In genomic region chr11:120945266-120945665, GRCm38 (mm10) we compare ENCODE assay signal across 25 mouse cellular contexts.
"Had no signal": no experiment of that assay in that cellular context is flagged by ENCODE, and none has a peak within 500 bp of the region (broad histone marks: within the 10 kb centered on the region; RNA-seq: fewer than 3 reads in every experiment).

No protein-coding gene starts in this region.

- ATAC-seq: hindbrain, postnatal 0 days; intestine, embryonic 16.5 days; liver, embryonic 12.5 days had no signal

- DNase-seq: heart, adult 11 months; heart, adult 2 months; heart, postnatal 14 days; heart, postnatal 36 days; kidney, adult 11 months; kidney, adult 2 months; kidney, adult 9 months; kidney, postnatal 14 days; kidney, postnatal 36 days; layer of hippocampus, adult 9-11 months; layer of hippocampus, postnatal 36 days; left cerebral cortex, postnatal 4 days had no signal

- H3K27ac ChIP-seq: heart, adult 2 months; heart, embryonic 13.5 days; heart, embryonic 15.5 days; hindbrain, embryonic 13.5 days; hindbrain, embryonic 15.5 days; hindbrain, postnatal 0 days; kidney, embryonic 15.5 days; kidney, postnatal 0 days; limb, embryonic 13.5 days; limb, embryonic 15.5 days; liver, embryonic 12.5 days; liver, embryonic 14.5 days had no signal

- H3K4me3 ChIP-seq: heart, adult 2 months; heart, embryonic 13.5 days; heart, embryonic 15.5 days; hindbrain, embryonic 13.5 days; hindbrain, embryonic 15.5 days; kidney, embryonic 15.5 days; limb, embryonic 13.5 days; limb, embryonic 15.5 days; liver, embryonic 12.5 days had no signal

- H3K36me3 ChIP-seq: heart, embryonic 13.5 days; heart, embryonic 15.5 days; hindbrain, embryonic 13.5 days; hindbrain, embryonic 15.5 days; kidney, embryonic 15.5 days; limb, embryonic 13.5 days; limb, embryonic 15.5 days; liver, embryonic 12.5 days had no signal

- H3K9me3 ChIP-seq: heart, embryonic 13.5 days; heart, embryonic 15.5 days; hindbrain, embryonic 13.5 days; hindbrain, embryonic 15.5 days; kidney, embryonic 15.5 days; limb, embryonic 13.5 days; limb, embryonic 15.5 days; liver, embryonic 12.5 days had no signal

- H3K27me3 ChIP-seq: heart, embryonic 15.5 days; limb, embryonic 15.5 days had no signal

- H3K9ac ChIP-seq: heart, embryonic 13.5 days; heart, embryonic 15.5 days; hindbrain, embryonic 13.5 days; hindbrain, embryonic 15.5 days; kidney, embryonic 15.5 days; limb, embryonic 13.5 days; limb, embryonic 15.5 days; liver, embryonic 12.5 days; liver, embryonic 14.5 days had no signal

- H3K4me2 ChIP-seq: heart, embryonic 11.5 days; heart, embryonic 13.5 days; heart, embryonic 15.5 days; hindbrain, embryonic 13.5 days; hindbrain, embryonic 15.5 days; kidney, embryonic 15.5 days; limb, embryonic 13.5 days; limb, embryonic 15.5 days; liver, embryonic 12.5 days had no signal
